Mouse (Mus musculus): ENCODE measurements around the gene Galnt14. TPM values are rescaled to one million over a fixed set of nuclear protein-coding genes. Genes with fewer than 3 reads are reported as not detected.

Galnt14 gene
- polyA plus RNA-seq, 1 experiment from 2014 or later = 2.6 TPM

DNA sequence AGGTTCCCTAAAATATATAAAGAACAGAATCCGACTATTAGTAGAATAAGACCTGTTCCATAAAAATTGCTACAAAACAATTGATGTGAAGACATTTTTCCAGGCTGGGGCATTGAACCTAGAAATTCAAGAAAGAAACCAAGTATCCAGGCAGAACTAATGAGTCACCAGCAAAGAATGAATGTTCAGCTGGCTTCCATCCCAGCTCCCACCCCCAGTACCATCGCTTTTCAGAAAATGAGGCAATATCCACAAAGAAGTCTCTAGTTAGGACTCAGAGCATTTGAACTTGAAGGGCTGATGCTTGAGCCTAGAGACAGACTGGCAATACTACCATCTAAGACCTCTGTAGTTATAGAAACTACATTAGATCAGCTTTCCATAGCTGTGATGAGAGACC lies 118.2 kb downstream of the Galnt14 start:
- no peak overlapping the region for H3K4me3 ChIP-seq
- H3K4me1 ChIP-seq = peaks cover 5% of the 10 kb centered on the region; the same call in 1 of the 2 replicates
- no peaks in the 10 kb centered on the region for H3K36me3 ChIP-seq (replicated peaks)
- no peak overlapping the region for H3K27ac ChIP-seq
- H3K9me3 ChIP-seq = no peaks in the 10 kb centered on the region
- DNase-seq (ENCODE audit: extremely low spot score, low spot score) = no peak
- no peaks in the 10 kb centered on the region for H3K27me3 ChIP-seq (ENCODE audit: poor library complexity, severe bottlenecking)
- WGBS = 93% methylated on average over 2 of the region's 2 CpGs

DNA sequence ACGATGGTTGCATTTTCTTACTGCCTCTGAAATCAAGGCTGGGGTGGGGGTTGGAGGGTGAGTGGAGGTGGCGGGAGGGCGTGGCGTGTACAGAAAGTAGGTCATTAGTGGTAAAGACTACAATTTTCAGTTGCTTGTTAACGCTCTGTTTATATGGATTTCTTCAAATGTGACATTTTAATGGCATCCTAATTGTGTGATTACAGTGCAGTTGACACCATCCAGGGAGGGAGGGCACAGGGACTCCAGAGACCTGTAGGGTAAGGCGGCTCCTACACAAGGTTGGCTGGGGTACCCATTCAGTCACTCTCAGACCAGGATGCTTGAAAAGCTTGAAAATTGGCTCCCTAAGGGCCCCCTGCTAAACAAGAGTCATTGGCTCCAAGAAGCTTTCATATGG lies 122.7 kb downstream of the Galnt14 start:
- Histone ChIP-seq H3K4me1 (peaks cover 9% of the 10 kb centered on the region; the same call in 1 of the 2 replicates), H3K27me3 (ENCODE audit: poor library complexity, severe bottlenecking) (no peaks in the 10 kb centered on the region), H3K27ac (no peak overlapping the region), H3K36me3 (replicated peaks) (no peaks in the 10 kb centered on the region), H3K9me3 (no peaks in the 10 kb centered on the region), H3K4me3 (no peak overlapping the region)
- WGBS = 85% methylated on average over 6 of the region's 6 CpGs
- DNase-seq (ENCODE audit: extremely low spot score, low spot score) = no peak

DNA sequence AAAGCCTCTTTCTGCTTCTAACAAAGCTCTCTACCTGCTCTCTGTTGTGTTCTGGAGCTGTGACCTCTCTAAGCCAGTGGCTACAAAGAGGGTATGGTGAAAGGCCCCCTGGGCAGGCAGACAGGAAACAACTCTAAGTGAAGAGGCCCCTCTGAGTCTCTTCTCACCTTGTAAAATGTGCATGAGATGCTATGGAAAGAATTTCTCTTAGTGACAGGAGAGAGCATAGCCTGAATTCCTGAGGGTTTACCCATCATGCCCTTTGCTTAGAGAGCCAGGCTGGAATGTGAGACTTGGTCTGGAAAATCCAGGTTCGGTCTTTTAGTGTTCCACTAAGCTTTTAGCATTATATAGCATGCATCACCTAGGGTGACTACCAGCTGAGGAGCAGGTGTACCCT lies 136.1 kb downstream of the Galnt14 start:
- no peak overlapping the region for H3K4me3 ChIP-seq
- H3K36me3 ChIP-seq (replicated peaks) = no peaks in the 10 kb centered on the region
- H3K27ac ChIP-seq = no peak overlapping the region
- DNase-seq (ENCODE audit: extremely low spot score, low spot score) = no peak
- H3K9me3 ChIP-seq = no peaks in the 10 kb centered on the region
- H3K27me3 ChIP-seq (ENCODE audit: poor library complexity, severe bottlenecking) = no peaks in the 10 kb centered on the region
- WGBS = 74% methylated on average over 1 of the region's 1 CpGs
- peaks cover 16% of the 10 kb centered on the region for H3K4me1 ChIP-seq

DNA sequence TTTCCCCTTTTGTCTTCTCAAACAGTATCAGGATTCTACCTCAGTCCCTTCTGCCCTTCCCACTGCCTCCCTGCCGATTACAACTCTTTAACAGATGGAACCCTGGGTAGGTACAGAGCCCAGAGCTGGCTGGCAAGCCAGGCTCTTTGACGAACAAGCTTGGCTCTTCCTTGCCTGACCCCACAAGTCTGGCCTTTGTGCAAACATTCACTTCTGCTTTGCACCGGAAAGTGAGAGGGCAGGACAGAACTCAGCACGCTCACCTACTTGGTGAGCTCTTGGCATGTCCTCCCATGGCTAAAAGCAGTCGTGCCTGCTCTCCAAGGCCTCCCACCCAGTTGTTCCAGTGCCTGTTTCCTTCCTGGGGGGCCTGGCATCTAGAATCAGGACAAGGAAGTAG lies 137.4 kb downstream of the Galnt14 start:
- no peak overlapping the region for H3K4me3 ChIP-seq
- no peaks in the 10 kb centered on the region for H3K36me3 ChIP-seq (replicated peaks)
- no peak overlapping the region for H3K27ac ChIP-seq
- no peaks in the 10 kb centered on the region for H3K9me3 ChIP-seq
- 85% methylated on average over 5 of the region's 5 CpGs for WGBS
- peaks cover 24% of the 10 kb centered on the region for H3K4me1 ChIP-seq
- H3K27me3 ChIP-seq (ENCODE audit: poor library complexity, severe bottlenecking) = no peaks in the 10 kb centered on the region
- no peak for DNase-seq (ENCODE audit: extremely low spot score, low spot score)

DNA sequence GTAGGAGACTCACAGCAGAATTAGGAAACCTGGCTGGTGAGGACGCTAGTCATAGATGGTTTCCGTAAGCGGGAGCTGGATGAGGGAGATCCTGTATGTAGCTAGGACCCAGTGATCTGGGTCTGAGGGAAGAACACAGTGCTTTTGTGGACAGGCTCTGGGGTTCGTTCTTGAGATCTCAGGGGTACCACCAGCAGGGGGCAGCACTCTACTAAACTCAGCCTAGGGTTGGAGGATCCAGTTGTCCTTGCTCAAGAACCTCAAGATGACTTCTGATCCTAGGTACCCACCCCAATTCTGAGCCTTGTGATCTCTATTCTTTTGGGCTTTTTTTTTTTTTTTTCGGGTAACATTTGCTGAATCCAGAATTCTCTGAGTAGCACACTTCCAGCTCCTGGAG lies 137.8 kb downstream of the Galnt14 start:
- H3K36me3 ChIP-seq (replicated peaks) = no peaks in the 10 kb centered on the region
- no peaks in the 10 kb centered on the region for H3K27me3 ChIP-seq (ENCODE audit: poor library complexity, severe bottlenecking)
- H3K4me3 ChIP-seq = no peak overlapping the region
- peaks cover 24% of the 10 kb centered on the region for H3K4me1 ChIP-seq
- H3K9me3 ChIP-seq = no peaks in the 10 kb centered on the region
- no peak overlapping the region for H3K27ac ChIP-seq
- no peak for DNase-seq (ENCODE audit: extremely low spot score, low spot score)
- 75% methylated on average over 5 of the region's 5 CpGs for WGBS

DNA sequence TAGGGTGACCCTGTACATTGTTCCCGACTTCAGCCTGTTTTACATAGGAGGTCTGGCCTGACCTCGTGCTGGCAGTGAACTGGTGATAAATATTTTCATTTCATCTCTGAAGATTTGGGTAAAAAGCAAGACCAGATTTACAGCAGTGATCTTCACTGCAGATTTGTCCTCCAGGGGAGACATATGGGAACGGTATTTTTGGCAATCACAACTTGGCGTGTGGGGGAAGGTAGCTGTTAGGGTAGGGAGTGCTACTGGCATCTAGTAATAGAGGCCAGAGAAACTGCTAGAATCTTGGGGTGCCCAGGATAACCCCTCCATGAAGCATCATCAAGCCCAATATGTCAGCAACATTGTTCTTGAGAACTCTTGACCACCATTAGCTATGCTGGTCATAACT lies 138.3 kb downstream of the Galnt14 start:
- DNase-seq (ENCODE audit: extremely low spot score, low spot score) = no peak
- WGBS = 76% methylated on average over 4 of the region's 4 CpGs
- no peaks in the 10 kb centered on the region for H3K36me3 ChIP-seq (replicated peaks)
- peaks cover 24% of the 10 kb centered on the region for H3K4me1 ChIP-seq
- no peak overlapping the region for H3K27ac ChIP-seq
- H3K27me3 ChIP-seq (ENCODE audit: poor library complexity, severe bottlenecking) = no peaks in the 10 kb centered on the region
- no peaks in the 10 kb centered on the region for H3K9me3 ChIP-seq
- no peak overlapping the region for H3K4me3 ChIP-seq

DNA sequence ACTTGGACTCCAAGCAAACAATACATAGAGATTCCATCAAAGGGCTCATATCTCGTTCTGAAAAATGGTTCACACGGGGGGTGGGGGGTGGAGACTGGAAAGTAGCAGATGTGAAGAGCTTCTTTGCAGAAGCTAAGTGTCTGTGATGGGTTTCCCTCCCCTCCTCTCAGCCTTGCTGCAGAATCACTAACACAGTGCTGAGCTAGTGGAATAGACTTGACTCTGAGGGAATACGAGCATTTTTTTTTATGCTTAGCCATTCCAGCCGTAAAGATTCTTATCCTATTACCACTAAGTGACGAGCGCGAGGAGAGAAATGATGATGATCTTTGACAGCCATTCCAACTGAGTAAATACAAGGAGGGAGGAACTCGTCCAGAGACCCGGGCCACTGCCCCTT lies 142.0 kb downstream of the Galnt14 start:
- WGBS = 75% methylated on average over 9 of the region's 9 CpGs
- Histone ChIP-seq H3K27ac (no peak overlapping the region), H3K4me3 (no peak overlapping the region), H3K9me3 (no peaks in the 10 kb centered on the region), H3K4me1 (peaks cover 13% of the 10 kb centered on the region; the same call in 1 of the 2 replicates), H3K36me3 (replicated peaks) (no peaks in the 10 kb centered on the region), H3K27me3 (ENCODE audit: poor library complexity, severe bottlenecking) (no peaks in the 10 kb centered on the region)
- no peak for DNase-seq (ENCODE audit: extremely low spot score, low spot score)

DNA sequence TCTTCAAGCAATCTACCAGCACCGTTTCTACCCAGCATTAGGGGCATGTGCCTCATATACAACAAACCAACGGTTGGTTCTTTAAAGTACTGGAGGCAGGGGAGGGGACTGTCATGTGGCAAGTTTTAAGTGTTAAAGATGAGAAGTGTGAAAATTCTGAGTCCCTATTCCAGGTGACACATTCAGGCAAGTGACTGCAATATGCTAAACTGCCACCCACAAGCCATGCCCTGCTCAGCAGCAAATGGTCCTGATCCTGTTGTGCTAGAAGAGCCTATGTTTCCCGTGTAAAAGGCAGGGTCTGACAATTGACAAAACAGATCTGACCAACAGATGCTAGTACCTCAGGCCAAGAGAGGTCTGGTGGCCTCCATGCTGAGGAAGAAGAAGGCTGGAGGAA lies 149.1 kb downstream of the Galnt14 start:
- no peak overlapping the region for H3K27ac ChIP-seq
- 79% methylated on average over 3 of the region's 3 CpGs for WGBS
- DNase-seq (ENCODE audit: extremely low spot score, low spot score) = no peak

DNA sequence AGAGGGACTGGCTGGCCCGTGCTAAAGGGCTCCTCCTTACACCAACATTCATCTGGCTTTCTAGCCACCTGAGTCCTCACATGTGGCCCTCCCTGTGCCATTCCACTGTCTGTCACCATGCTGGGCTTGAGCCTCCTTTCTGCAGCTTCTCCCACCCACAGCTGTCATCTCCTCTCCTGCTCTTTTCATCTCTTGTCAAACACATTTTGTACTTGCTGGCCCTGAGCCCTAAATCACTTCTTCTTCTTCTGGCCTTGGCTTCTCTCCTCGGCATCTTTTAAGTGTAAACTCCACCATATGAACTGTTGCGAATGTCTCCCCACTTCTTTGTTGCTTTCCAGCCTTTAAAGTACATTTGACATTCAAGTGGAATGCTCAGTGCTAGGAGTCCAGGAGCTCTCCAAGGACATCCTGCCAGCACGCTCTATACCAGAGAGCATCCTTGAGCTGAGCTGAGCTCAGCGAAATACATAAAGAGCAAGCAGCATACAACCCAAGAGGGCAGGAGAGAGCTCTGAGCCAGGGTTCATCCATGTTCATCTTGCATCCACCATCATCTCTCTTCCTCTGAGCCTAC lies 150.0 kb downstream of the Galnt14 start:
- H3K36me3 ChIP-seq (replicated peaks) = no peaks in the 10 kb centered on the region
- H3K4me1 ChIP-seq = no peaks in the 10 kb centered on the region
- H3K27me3 ChIP-seq (ENCODE audit: poor library complexity, severe bottlenecking) = no peaks in the 10 kb centered on the region
- H3K27ac ChIP-seq = no peak overlapping the region
- no peak for DNase-seq (ENCODE audit: extremely low spot score, low spot score)
- WGBS = 89% methylated on average over 5 of the region's 5 CpGs
- no peaks in the 10 kb centered on the region for H3K9me3 ChIP-seq
- H3K4me3 ChIP-seq = no peak overlapping the region

More for the DNA sequence above, 149.1 kb downstream of the Galnt14 start:
- H3K27me3 ChIP-seq (ENCODE audit: poor library complexity, severe bottlenecking) = no peaks in the 10 kb centered on the region
- no peaks in the 10 kb centered on the region for H3K9me3 ChIP-seq
- H3K36me3 ChIP-seq (replicated peaks) = no peaks in the 10 kb centered on the region
- H3K4me3 ChIP-seq = no peak overlapping the region
- H3K4me1 ChIP-seq = no peaks in the 10 kb centered on the region

DNA sequence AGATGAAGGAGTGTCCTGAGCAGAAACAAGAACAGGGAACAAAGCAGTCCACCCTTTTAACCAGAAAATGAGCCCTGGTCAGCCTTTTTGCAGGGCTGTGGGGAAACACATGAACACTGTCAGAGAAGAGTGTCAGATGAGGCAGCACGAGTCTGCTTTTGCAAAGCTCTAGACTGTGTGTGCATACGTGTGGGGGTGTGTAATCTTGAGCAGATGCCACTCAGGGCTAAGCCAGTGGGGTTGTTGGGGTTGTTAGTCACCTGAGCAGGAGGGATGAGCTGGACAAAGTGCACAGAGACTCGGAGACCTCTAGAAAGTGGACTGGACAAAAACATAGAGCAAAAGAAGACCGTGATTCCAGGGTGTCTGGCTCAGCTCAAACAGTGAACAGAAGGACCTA lies 150.8 kb downstream of the Galnt14 start:
- H3K4me1 ChIP-seq = no peaks in the 10 kb centered on the region
- H3K27ac ChIP-seq = no peak overlapping the region
- WGBS = 82% methylated on average over 4 of the region's 4 CpGs
- DNase-seq (ENCODE audit: extremely low spot score, low spot score) = no peak
- no peak overlapping the region for H3K4me3 ChIP-seq
- no peaks in the 10 kb centered on the region for H3K36me3 ChIP-seq (replicated peaks)
- H3K9me3 ChIP-seq = no peaks in the 10 kb centered on the region
- H3K27me3 ChIP-seq (ENCODE audit: poor library complexity, severe bottlenecking) = no peaks in the 10 kb centered on the region

DNA sequence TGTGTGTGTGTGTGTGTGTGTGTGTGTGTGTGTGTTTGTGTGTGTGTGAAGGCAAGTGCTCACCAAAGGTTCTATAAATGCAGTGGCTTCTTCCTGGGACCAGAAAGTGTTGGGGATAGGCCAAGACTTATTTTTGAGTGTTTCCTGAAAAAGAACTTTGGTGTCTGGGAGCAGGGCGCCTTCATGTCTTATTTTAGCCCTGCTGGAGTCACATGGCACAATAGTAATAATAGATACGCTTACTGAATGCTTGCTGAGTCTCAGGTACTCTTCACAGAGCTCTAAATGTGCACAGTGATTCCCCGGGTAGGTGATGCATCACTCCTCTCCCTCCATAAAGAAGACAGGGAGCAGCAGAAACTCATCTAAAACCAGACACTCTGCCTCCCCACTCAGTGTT lies 153.2 kb downstream of the Galnt14 start:
- no peak overlapping the region for H3K27ac ChIP-seq
- H3K36me3 ChIP-seq (replicated peaks) = no peaks in the 10 kb centered on the region
- 87% methylated on average over 3 of the region's 3 CpGs for whole genome bisulfite sequencing
- H3K4me3 ChIP-seq = no peak overlapping the region
- H3K27me3 ChIP-seq (ENCODE audit: poor library complexity, severe bottlenecking) = no peaks in the 10 kb centered on the region
- H3K9me3 ChIP-seq = no peaks in the 10 kb centered on the region
- H3K4me1 ChIP-seq = no peaks in the 10 kb centered on the region
- no peak for DNase-seq (ENCODE audit: extremely low spot score, low spot score)

DNA sequence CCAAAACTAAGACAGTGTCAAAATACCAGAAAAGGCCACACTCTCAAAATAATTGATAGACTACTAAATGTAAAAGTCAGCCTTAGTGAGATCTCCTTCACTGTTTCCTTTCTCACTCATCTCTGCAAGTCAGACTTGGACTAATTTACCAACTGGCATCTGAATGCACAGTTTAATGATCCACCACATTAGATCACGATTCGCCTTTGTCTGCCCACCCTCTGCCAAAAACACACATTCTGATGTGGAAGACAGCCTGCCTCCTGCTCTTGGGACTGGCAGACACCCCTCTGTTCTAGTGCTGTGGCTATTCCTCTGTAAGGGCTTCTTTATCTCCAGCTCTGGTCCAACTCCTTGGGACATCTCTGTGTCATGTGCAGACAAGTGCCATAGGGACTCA lies 153.8 kb downstream of the Galnt14 start:
- no peak for DNase-seq (ENCODE audit: extremely low spot score, low spot score)
- Histone ChIP-seq H3K9me3 (no peaks in the 10 kb centered on the region), H3K4me3 (no peak overlapping the region), H3K36me3 (replicated peaks) (no peaks in the 10 kb centered on the region), H3K27ac (no peak overlapping the region), H3K4me1 (no peaks in the 10 kb centered on the region), H3K27me3 (ENCODE audit: poor library complexity, severe bottlenecking) (no peaks in the 10 kb centered on the region)
- WGBS = 92% methylated on average over 2 of the region's 2 CpGs

DNA sequence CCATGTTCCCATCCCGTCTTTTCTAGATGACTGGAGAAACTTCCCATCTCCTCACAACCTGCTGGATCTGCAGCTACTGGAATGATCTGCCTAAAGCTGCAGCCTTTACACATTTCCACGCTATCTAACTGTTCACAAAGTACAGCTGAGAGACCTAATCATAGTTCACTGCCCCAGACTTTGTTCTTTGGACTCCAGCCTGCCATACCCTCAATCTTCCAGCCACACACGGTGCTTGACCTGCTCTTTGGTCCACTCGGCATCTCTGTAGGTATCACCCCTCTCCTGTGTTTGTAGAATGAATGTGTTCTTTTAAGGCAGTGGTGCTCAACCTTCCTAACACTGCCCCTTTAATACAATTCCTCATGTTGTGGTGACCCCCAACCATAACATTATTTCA lies 155.6 kb downstream of the Galnt14 start:
- no peak overlapping the region for H3K27ac ChIP-seq
- WGBS = 89% methylated on average over 4 of the region's 4 CpGs
- H3K4me1 ChIP-seq = no peaks in the 10 kb centered on the region
- no peaks in the 10 kb centered on the region for H3K27me3 ChIP-seq (ENCODE audit: poor library complexity, severe bottlenecking)
- no peaks in the 10 kb centered on the region for H3K9me3 ChIP-seq
- H3K4me3 ChIP-seq = no peak overlapping the region
- no peaks in the 10 kb centered on the region for H3K36me3 ChIP-seq (replicated peaks)
- DNase-seq (ENCODE audit: extremely low spot score, low spot score) = no peak

Measured in forebrain, embryonic 10.5 days (tissue).